Mouse (Mus musculus) testis, adult 2 months (tissue): ENCODE data around the gene Sdf2l1.

Experiments used
- CTCF ChIP-seq: fragments of 200-500 bp; IDR thresholded peaks from 2 replicates; pipeline ENCODE4 v1.5.1; 2012; ENCODE audit warnings: low read depth, mild to moderate bottlenecking, inconsistent platforms, low read length, moderate library complexity; ENCODE audit not compliant: control insufficient read depth, insufficient read depth, insufficient replicate concordance
- POLR2A ChIP-seq: fragments of 200-500 bp; IDR thresholded peaks from 2 replicates; pipeline ENCODE4 v1.6.1; 2012; ENCODE audit warnings: low read depth, mild to moderate bottlenecking, inconsistent platforms, low read length, moderate library complexity; ENCODE audit not compliant: control insufficient read depth

- no peak for TF ChIP-seq CTCF
- TF ChIP-seq POLR2A: no peak
These were observed 7.2 kb downstream of the Sdf2l1 start, which contains the start of gene 2610318N02Rik for GRCm38 (mm10) chr16:17124871-17125520.
